Mouse (Mus musculus): ENCODE measurements around the gene Cux1.

Gene Cux1

GRCm38 (mm10) chr5:136201832-136202231 lies 365.5 kb downstream of the Cux1 start:
- DNase-seq (ENCODE audit: low spot score in 2 of 2) = peak in 1 of 2 experiments; percentile 70

DNA sequence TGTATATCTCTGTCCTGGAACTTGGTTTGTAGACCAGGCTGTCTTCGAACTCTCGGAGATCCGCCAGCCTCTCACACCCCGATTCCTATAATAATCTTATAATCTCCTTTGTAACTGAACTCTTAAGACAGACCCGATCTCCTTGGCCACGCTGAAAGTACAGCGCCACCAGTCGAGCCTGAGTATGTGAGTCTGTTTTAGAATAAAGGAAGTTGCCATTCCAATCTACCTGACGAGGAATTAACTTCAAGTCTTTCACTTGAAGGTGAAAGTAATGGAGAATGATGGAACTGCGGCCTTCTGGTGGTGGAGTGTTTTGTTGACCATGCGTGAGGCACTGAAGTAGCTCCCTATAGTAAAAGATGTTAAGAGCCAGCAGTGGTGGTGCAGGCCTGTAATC lies 367.8 kb downstream of the Cux1 start:
- no peak for DNase-seq (ENCODE audit: low spot score in 2 of 2)

GRCm38 (mm10) chr5:136198474-136199391 lies 368.6 kb downstream of the Cux1 start, which contains the start of gene Prkrip1:
TSS of gene Prkrip1 (minus strand) at chr5:136198963.
- DNase-seq (ENCODE audit: low spot score in 2 of 2) = peak; percentile 88 to 92
